Mouse (Mus musculus): ENCODE results near the gene Col1a2.
A peak's percentile ranks its signal among the peaks of the same experiment; 100 is the strongest.

The Col1a2 gene

GRCm38 (mm10) chr6:4504603-4505131 lies at the start of gene Col1a2:
TSS of gene Col1a2 (plus strand) at chr6:4504814.
- DNase-seq (ENCODE audit: low spot score) = peak; percentile 30

- DNase-seq (ENCODE audit: low spot score) = no peak
Observed at GRCm38 (mm10) chr6:4455518-4455917, 49.1 kb upstream of the Col1a2 start.

GRCm38 (mm10) chr6:4455961-4456617 lies 48.5 kb upstream of the Col1a2 start:
- DNase-seq (ENCODE audit: low spot score) = peak; percentile 65

- peak; percentile 25 for DNase-seq (ENCODE audit: low spot score)
Observed at GRCm38 (mm10) chr6:4456691-4457447, 47.7 kb upstream of the Col1a2 start.

- peak; percentile 78 for DNase-seq (ENCODE audit: low spot score)
Observed at GRCm38 (mm10) chr6:4457555-4457996, 47.0 kb upstream of the Col1a2 start.

GRCm38 (mm10) chr6:4465320-4465719 lies 39.3 kb upstream of the Col1a2 start:
- no peak for DNase-seq (ENCODE audit: low spot score)

- DNase-seq (ENCODE audit: low spot score) = no peak
Observed at GRCm38 (mm10) chr6:4483577-4483936, 21.1 kb upstream of the Col1a2 start.

- DNase-seq (ENCODE audit: low spot score) = peak; percentile 56
Observed at GRCm38 (mm10) chr6:4483937-4484601, 20.5 kb upstream of the Col1a2 start.

- peak; percentile 56 for DNase-seq (ENCODE audit: low spot score)
Observed at GRCm38 (mm10) chr6:4488349-4488748, 16.3 kb upstream of the Col1a2 start.

- peak; percentile 16 for DNase-seq (ENCODE audit: low spot score)
Observed at GRCm38 (mm10) chr6:4488966-4489365, 15.6 kb upstream of the Col1a2 start.

- DNase-seq (ENCODE audit: low spot score) = peak; percentile 77
Observed at GRCm38 (mm10) chr6:4489366-4490245, 15.0 kb upstream of the Col1a2 start.

GRCm38 (mm10) chr6:4493666-4494065 lies 10.9 kb upstream of the Col1a2 start:
- no peak for DNase-seq (ENCODE audit: low spot score)

- DNase-seq (ENCODE audit: low spot score) = no peak
Observed at GRCm38 (mm10) chr6:4496428-4496827, 8.2 kb upstream of the Col1a2 start.

- DNase-seq (ENCODE audit: low spot score) = peak; percentile 44
Observed at GRCm38 (mm10) chr6:4503106-4503505, 1.5 kb upstream of the Col1a2 start.

GRCm38 (mm10) chr6:4505158-4505997 lies 764 bp downstream of the Col1a2 start:
- DNase-seq (ENCODE audit: low spot score) = peak; percentile 71

GRCm38 (mm10) chr6:4506106-4506505 lies 1.5 kb downstream of the Col1a2 start:
- DNase-seq (ENCODE audit: low spot score) = peak; percentile 45

- no peak for DNase-seq (ENCODE audit: low spot score)
Observed at GRCm38 (mm10) chr6:4506791-4507190, 2.2 kb downstream of the Col1a2 start.

- DNase-seq (ENCODE audit: low spot score) = no peak
Observed at GRCm38 (mm10) chr6:4507323-4507722, 2.7 kb downstream of the Col1a2 start.

GRCm38 (mm10) chr6:4508279-4508678 lies 3.7 kb downstream of the Col1a2 start:
- no peak for DNase-seq (ENCODE audit: low spot score)

GRCm38 (mm10) chr6:4509395-4509794 lies 4.8 kb downstream of the Col1a2 start:
- no peak for DNase-seq (ENCODE audit: low spot score)

- no peak for DNase-seq (ENCODE audit: low spot score)
Observed at GRCm38 (mm10) chr6:4514671-4515070, 10.1 kb downstream of the Col1a2 start.
